Mouse (Mus musculus): ENCODE measurements around the gene Nfe2.
"Not testable (repeated sequence)": the region's sequence is repeated elsewhere in the genome, so short reads cannot be mapped to it uniquely, and the experiment has no call there.

Nfe2 gene

DNA sequence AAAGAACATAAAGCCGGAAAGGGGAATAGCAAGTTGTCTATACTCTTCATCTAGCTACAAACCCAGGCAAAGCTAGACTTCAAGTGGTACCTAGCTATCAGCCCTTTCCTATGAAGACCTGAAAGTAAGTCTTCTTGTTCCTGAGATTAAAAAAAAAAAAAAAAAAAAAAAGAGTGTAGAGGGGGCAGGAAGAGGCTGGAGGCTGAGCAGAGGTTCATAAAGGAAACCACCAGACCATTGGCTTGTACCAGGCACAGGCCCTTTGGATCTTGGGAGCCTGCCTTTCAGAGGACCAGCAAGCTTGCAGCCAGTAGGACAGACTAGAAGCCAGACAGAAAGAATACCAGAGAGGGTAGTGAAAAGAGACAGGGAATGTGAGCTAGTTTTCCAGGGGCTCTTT lies 4.9 kb downstream of the Nfe2 start:
- ATAC-seq (ENCODE audit: insufficient number of reproducible peaks, low FRiP score, low TSS enrichment) = no peak

DNA sequence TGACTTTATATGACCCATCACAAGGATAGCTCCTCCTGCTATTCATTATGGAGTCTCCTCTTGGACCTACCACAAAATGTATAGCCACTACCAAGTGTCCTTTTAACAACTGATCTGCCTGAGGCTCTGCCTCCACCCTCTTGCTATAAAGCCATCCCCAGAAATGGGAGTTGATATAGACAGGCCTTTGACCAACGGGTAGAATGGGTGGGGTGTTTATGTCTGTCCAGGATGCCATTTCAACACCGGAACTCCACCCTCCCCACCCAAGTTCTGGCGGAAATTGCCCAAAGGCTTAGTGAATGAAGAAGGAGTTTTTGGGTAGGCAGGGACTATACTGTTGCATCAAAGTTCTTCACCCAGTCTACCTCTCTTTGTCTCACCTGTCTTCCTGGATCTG lies 5.5 kb downstream of the Nfe2 start:
- ATAC-seq (ENCODE audit: insufficient number of reproducible peaks, low FRiP score, low TSS enrichment) = no peak

DNA sequence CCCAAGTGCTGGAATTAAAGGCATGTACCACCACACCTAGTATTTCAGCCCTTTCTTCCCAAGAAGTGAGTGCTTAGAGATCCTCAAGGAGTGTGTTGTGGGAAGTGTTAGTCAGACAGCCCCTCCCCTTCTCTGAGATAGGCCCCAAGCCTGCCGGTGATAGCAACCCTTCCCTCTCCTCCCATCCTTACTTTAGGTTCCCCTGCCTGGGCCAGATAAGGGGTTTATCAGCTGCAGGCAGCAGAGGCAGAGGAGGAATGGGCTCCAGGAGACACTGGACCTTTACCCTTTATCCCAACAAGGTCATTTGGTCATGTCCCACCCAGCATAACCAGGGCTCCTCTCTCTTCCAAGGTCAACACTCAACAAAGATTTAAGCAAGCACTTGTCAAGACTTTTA lies 6.6 kb downstream of the Nfe2 start:
- no peak for ATAC-seq (ENCODE audit: insufficient number of reproducible peaks, low FRiP score, low TSS enrichment)

DNA sequence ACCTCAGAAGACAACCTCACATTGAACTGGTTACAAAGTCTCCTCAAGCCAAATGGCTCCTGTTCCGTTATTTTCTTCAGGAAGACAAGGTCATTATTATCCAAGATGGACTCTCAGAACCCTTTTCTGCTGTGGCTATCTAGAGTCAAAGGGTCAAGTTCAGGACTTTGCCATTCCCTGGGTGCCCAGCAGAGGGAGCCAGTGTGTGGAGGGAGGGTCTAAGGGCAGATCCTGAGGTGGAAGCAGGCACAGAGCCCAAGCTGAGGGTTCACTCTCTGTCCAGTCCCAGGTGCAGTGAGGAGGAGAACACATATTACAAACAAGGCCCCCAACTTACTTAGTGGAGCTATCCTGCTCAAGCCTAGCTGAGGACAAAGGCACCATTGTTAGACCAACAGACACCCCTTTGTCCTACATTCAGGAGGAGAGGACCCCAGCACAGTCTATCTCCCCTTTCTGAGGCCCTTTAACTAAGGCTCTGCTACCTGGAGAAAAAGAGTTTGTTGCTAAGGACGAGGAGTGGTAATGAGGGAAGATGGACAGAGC lies 7.9 kb downstream of the Nfe2 start:
- ATAC-seq (ENCODE audit: insufficient number of reproducible peaks, low FRiP score, low TSS enrichment) = no peak

DNA sequence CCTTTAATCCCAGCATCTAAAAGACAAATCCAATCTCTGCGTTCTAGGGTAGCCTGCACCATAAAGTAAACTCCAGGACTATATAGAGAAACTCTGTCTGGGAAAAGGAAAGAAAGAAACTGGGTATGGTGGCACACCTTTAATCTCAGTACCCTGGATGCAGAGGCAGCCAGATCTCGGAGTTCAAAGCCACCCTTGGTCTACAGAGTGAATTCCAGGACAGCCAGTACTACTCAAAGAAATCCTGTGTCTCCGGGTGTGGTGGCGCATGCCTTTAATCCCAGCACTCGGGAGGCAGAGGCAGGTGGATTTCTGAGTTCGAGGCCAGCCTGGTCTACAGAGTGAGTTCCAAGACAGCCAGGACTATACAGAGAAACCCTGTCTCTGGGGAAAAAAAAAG lies 8.7 kb downstream of the Nfe2 start:
- ATAC-seq (ENCODE audit: insufficient number of reproducible peaks, low FRiP score, low TSS enrichment) = not testable (repeated sequence)

DNA sequence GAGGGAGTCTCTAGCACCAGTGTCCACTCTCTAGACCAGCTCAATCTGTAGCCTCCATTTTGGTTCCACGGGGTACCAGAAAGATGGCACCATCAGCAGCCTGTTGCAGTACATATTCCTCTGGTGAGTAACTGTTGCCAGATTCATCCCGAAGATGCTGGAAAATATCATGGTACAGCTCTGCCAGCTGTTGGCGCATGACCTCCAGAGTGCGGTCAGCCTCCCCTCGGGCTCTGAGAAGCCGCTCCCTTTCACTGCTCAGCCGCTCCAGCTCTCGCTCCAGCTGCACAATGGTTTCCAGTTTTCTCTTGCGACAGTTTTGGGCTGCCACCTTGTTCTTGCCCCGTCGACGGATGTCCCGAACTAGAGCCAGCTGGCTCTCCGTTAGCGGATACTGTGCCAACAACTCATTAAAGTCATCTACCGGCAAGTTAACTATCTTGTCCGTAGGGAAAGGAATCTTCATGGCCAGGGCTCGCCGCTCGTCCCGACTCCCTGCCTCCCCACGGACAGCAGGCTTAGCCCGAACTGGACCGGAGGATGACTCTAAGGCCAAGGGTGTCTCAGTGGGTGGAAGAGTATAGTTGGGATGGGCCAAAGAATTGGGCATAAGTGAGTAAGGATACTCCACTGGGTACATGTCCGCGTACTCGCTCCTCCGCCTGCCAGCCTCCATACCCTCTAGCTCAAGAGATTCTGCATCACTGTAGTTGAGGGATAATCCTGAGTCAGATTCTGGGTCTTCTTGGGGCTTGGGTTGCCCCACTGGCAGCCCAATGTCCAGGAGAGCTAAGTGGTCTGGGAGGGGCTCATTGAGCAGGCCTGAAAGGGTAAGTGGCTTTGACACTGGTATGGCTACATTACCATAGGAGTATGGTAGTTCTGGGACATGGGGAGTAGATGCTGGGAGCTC lies 9.5 kb downstream of the Nfe2 start:
- no peak for ATAC-seq (ENCODE audit: insufficient number of reproducible peaks, low FRiP score, low TSS enrichment)

DNA sequence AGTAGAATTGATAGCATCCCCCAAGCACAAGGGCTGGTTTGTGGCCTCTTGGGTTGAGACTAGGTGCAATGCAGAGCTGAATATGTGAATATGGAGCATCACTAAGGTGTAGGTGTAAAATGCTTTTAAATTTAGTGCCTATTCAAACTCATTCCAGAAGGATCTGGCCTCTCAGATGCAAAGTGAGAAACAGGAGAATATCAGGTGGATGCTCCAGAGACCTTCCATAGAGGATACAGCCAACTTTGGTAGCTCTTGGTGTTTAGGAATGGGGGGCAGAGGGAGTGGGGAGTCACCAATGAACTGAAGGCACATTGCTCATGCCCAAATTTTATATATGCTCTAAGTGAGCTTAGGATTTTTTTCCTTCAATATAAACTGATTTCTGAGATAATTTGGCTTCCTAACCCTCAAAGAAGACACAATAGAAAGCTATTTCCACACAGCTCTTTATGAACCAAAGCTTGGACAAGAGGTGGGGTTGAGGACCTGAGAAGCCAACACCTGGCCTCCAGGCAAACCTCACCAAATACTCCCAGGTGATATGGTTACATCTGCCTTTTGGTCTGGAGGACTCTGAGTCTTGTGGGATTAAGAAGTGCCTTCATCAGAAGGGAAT lies 10.3 kb downstream of the Nfe2 start:
- ATAC-seq (ENCODE audit: insufficient number of reproducible peaks, low FRiP score, low TSS enrichment) = no peak

DNA sequence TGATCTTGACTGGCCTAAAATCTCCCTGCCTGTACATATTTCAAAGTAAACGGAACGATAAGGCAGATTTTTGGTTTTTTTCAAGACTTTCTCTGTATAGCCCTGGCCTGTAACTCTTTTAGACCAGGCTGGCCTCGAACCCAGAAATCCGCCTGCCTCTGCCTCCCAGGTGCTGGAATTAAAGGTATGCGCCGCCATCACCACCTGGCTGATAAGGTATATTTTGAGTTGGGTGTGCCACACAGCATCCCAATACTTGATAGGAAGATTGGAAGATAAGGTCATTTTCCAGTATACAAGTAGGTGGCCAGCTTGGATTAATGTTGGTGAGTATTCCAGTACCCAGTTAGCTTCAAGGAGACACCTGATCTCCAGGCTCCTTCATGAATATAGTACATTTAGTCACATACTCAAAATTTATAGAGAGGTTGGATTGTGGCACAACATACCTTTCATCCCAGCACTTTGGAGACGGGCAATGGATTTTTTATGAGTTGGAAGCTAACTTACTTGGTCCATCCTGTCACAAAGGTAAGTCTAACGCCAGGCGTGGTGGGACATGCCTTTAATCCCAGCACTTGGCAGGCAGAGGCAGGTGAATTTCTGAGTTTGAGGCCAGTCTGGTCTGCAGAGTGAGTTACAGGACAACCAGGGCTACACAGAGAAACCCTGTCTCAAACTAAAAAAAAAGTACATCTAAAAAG lies 11.0 kb downstream of the Nfe2 start:
- ATAC-seq (ENCODE audit: insufficient number of reproducible peaks, low FRiP score, low TSS enrichment) = no peak

DNA sequence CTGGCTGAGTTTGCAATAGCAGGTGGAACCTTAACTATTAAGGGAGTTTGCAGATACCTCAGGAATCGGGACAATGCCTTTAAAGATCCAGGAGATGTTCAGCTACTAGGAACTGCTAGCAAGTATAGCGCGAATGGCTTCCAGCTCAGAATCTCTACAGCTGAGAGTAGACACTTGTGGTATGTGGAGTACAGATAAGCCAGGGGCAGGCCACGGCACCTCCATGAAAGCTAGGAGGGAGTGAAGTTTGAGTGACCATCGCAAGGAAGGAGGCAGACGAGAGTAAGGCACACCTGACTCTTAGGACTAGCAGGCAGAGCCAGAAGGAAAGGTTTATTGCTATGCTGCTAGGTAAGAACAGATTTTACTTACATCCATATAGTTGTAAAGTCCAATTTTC lies 12.6 kb downstream of the Nfe2 start:
- no peak for ATAC-seq (ENCODE audit: insufficient number of reproducible peaks, low FRiP score, low TSS enrichment)

DNA sequence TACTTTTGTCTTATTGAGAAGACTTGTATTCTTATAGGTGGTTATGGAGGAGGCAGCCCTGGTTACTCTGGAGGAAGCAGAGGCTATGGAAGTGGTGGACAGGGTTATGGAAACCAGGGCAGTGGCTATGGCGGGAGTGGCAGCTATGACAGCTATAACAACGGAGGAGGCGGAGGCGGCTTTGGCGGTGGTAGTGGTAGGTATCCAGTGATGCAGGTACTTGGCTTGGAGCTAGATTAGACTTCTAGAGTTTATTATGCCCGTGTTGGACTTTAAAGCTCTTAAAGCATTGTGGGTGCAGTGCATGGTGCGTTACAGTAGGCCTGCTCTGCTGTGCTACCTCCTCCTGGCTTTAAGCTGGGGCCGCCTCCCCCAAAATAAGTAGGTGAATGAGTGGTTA lies 15.3 kb downstream of the Nfe2 start:
- ATAC-seq (ENCODE audit: insufficient number of reproducible peaks, low FRiP score, low TSS enrichment) = no peak

DNA sequence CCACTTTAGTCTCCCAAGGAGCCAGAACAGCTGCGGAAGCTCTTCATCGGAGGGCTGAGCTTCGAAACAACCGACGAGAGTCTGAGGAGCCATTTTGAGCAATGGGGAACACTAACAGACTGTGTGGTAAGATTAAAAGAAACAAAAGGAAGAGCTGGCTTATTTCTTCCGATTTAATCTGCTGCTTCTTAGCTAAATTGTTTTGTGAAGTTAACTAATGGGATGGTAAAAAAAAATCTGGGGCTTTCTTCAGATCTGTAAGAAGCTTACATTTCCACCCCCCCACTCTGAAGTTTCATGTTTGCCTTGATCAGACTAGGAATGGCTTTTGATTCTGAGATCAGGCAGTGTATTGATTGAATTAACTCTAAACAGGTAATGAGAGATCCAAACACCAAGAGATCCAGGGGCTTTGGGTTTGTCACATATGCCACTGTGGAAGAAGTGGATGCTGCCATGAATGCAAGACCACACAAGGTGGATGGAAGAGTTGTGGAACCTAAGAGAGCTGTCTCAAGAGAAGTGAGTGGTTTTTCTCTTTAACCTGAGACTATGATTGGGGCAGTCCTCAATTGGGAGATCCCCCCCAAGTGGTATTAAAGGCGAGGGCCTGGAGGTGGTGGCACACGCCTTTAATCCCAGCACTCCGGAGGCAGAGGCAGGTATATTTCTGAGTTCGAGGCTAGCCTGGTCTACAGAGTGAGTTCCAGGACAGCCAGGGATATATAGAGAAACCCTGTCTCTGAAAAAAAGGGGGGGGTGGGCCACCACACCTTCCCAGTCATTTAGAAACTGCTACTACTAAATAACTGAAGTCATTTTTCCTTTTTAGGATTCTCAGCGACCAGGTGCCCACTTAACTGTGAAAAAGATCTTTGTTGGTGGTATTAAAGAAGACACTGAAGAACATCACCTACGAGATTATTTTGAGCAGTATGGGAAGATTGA lies 16.9 kb downstream of the Nfe2 start:
- not testable (repeated sequence) for ATAC-seq (ENCODE audit: insufficient number of reproducible peaks, low FRiP score, low TSS enrichment)

DNA sequence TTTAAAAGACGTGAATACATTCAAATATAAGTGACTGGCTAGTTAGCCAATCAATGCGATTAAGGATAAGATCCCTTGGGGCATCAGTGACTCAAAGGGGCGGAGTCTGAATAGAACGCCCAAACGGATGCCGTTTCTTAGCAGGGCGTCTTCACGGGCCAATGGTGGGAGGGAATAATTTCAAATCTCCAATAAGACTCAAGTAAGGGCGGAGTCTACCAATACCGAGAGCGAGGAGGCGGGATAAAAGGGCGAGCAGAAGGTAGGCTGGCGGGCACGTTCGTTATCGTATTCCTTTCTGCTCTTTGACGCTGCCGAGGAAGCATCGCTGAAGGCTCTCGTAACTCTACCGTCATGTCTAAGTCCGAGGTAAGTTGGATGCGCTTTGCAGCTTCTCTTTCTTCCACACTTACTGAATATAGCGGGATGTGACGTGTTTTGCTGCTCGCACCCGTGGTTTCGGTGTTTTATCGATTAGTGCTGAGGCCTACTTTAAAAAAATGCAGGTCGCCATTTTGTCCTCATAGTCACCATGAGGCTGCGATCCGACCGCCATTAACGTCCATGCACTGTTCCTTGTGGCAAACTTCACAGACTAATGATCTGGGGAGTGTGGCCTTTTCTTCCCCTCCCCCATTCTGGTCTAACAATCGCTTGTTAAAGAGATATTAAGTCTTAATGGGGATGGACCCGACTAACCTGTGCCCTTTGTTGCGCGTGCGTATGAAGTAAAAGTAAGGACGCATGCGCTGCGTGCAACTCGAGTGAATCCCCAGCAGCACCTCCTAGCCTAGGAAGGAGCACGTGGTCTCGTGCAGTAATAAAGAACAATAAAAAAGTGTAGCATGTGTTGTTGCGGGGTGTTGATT lies 17.8 kb downstream of the Nfe2 start, which contains the start of gene Hnrnpa1:
Gene Hnrnpa1 (plus strand): TSS at position 273 of the 869 bp plus-strand sequence.
- peak; percentile 85 for ATAC-seq (ENCODE audit: insufficient number of reproducible peaks, low FRiP score, low TSS enrichment)

DNA sequence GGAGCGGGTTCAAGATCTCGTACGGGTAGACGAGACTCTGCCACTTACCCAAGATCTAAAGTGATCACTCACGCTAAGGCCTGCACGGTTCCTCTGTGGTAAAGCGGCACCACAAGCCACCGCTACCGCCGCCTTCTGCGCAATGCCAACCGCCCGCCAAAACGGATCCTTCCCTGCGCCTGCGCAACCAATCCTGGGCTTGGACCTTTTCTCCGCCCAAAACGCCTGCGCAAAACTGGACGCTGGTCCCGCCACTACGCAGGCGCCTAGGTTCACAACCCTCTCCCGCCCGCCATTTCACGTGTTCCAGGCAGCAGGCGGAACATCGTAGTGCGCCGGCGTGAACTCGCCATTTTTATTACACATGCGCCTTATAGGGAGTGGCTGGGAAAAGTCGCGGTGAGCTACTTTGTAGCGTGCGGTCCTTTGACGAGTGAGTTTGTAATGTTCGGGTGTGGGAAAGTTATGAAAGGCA lies 18.5 kb downstream of the Nfe2 start, which contains the start of gene Cbx5:
Gene Cbx5 (minus strand): TSS at position 132 of the 475 bp plus-strand sequence.
- peak; percentile 85 for ATAC-seq (ENCODE audit: insufficient number of reproducible peaks, low FRiP score, low TSS enrichment)

DNA sequence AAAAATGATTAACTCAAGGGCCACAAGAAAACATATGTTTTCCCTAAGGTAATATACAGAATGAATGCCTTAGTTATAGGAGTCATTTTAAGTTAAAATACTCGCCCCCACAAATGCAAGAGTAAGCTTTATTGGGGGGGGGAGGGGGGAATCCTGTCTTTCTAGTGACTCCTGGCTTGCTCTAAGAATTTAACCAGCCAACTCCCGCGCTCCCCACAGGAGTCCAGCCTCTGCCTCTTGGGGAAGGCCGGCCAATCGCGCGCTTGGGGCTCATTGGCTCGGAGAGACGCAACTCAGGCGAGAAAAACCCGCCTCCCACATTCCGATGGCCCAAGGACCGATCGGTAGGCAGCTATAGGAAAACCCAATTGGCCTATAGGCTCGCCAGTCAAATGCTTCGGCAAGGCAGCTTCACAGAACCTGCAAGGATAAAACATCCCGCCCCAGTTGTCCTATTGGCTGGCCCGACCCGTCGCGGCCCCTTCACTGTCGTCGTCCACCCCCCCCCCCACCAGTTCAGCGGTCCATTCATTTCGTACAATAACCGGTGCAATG lies 19.0 kb downstream of the Nfe2 start:
- peak; percentile 93 for ATAC-seq (ENCODE audit: insufficient number of reproducible peaks, low FRiP score, low TSS enrichment)

DNA sequence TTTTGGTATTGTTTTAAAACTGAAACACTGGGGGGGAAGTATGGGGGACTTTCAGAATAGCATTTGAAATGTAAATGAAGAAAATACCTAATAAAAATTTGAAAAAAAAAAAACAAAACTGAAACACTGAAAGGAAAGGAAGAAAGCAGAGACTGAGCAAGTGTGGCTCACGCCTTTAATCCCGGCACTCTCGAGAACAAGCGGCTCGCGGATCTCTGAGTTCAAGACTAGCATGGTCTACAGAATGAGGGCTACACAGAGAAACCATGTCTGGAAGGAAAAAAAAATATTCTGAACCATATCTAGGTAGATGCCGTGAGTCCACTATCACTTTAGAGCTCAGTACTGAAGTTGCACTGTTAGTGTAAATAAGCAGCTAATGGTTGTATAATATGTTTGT lies 20.9 kb downstream of the Nfe2 start:
- no peak for ATAC-seq (ENCODE audit: insufficient number of reproducible peaks, low FRiP score, low TSS enrichment)

DNA sequence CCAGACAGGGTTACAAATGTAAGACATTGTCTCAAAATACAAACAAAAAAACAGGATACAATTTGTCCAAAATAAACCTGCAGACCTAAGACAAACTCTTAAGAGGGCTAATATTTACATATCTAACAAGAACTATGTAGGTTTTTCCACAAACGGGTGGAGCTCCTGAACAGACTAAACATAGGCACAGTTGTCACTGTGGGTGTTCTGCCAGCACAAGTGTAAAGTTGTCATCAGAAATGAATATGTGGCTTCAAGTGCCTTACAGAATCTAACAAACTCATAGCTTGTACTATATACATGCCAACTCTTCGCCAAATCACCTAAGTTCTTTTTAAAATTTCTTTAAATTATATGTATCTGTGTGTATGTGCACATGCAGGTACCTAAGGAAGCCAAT lies 25.1 kb downstream of the Nfe2 start:
- ATAC-seq (ENCODE audit: insufficient number of reproducible peaks, low FRiP score, low TSS enrichment) = no peak

DNA sequence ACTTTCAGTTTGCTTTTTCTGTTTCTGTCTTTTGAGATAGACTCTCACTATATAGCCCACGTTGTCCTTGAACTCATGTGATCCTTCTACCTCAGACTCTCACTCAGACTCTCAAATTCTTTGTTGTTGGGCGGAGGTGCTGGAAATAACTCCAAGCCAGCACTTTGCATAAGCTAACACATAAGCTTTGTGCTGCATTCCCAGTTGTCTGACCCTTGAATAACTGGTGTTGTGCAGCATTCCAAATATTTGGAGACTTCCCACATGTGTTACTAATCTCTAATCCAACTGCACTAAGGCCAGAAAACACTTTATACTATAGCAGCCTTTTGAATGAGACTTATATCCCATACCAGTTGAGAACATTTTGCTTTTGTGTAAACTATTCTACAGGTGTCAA lies 29.3 kb downstream of the Nfe2 start:
- no peak for ATAC-seq (ENCODE audit: insufficient number of reproducible peaks, low FRiP score, low TSS enrichment)

DNA sequence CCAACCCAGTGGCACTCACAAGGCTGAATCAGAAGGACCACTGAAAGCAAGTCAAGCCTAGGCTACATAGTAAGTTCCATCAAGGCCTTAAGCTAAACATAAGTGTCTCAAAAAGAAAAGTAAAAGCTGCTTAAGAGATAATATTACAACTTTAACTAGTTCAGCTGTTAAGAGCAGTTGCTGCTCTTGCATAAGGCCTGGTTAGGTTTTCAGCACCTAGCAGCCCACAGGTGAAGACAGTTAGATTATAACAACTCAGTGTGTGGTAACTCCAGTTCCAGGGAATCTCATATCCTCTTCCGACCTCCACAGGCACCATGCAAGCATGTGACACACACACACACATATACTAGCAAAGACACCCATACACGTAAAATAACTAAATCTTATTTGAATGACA lies 30.6 kb downstream of the Nfe2 start:
- ATAC-seq (ENCODE audit: insufficient number of reproducible peaks, low FRiP score, low TSS enrichment) = no peak

Data from cerebellum, adult (tissue).